Mouse (Mus musculus) heart, embryonic 12.5 days (tissue): Measurements from ENCODE around the gene Ndufb5. TPM values are rescaled to one million over a fixed set of nuclear protein-coding genes. Genes with fewer than 3 reads are reported as not detected.

Experiments used
- ATAC-seq: fragments of 200-750 bp; cut with Nextera tagmentation; 2 replicates; pipeline ENCODE4 v1.8.0; 2017; ENCODE audit warnings: moderate TSS enrichment, moderate library complexity; ENCODE audit not compliant: insufficient number of reproducible peaks, low FRiP score
- H3K27ac ChIP-seq: fragments of 300-500 bp; sonication (generic); 2 replicates; pipeline ENCODE4 v1.5.1; 2016; ENCODE audit warnings: mild to moderate bottlenecking, moderate library complexity; ENCODE audit not compliant: poor library complexity, severe bottlenecking
- H3K27me3 ChIP-seq: fragments of 300-500 bp; sonication (generic); replicated peaks from 2 replicates; pipeline ENCODE4 v1.6.1; 2016; ENCODE audit warnings: mild to moderate bottlenecking, moderate library complexity
- H3K36me3 ChIP-seq: fragments of 300-500 bp; sonication (generic); 2 replicates; pipeline ENCODE4 v1.6.1; 2016; ENCODE audit warnings: mild to moderate bottlenecking, moderate library complexity
- H3K4me1 ChIP-seq: fragments of 300-500 bp; sonication (generic); replicated peaks from 2 replicates; pipeline ENCODE4 v1.6.1; 2016; ENCODE audit warnings: mild to moderate bottlenecking
- H3K4me2 ChIP-seq: fragments of 300-500 bp; sonication (generic); 2 replicates; pipeline ENCODE4 v1.6.1; 2016; ENCODE audit warnings: mild to moderate bottlenecking, moderate library complexity
- H3K4me3 ChIP-seq: fragments of 300-500 bp; sonication (generic); 2 replicates; pipeline ENCODE4 v1.5.1; 2016; ENCODE audit warnings: mild to moderate bottlenecking
- H3K9ac ChIP-seq: fragments of 300-500 bp; sonication (generic); 2 replicates; pipeline ENCODE4 v1.6.1; 2016; ENCODE audit warnings: mild to moderate bottlenecking, moderate library complexity
- H3K9me3 ChIP-seq: fragments of 300-500 bp; sonication (generic); replicated peaks from 2 replicates; pipeline ENCODE4 v1.6.1; 2016; ENCODE audit warnings: mild to moderate bottlenecking, moderate library complexity
- WGBS: fragments of 180-500 bp; shearing (Covaris S2); methylation state at CpG from one replicate; pipeline ENCODE4 v1.1.7; 2016; 5-methylcytosine and 5-hydroxymethylcytosine counted together
- polyA plus RNA-seq: library from polyadenylated mRNA; unstranded; fragments of >200 nt; fragmentation: Nextera tagmentation; extraction: Ambion mirVana; gene quantifications from 2 replicates; pipeline ENCODE4 v1.2.1, GENCODE M21; 2016

The Ndufb5 gene
- polyA plus RNA-seq, 1 experiment from 2014 or later: 468 TPM

DNA sequence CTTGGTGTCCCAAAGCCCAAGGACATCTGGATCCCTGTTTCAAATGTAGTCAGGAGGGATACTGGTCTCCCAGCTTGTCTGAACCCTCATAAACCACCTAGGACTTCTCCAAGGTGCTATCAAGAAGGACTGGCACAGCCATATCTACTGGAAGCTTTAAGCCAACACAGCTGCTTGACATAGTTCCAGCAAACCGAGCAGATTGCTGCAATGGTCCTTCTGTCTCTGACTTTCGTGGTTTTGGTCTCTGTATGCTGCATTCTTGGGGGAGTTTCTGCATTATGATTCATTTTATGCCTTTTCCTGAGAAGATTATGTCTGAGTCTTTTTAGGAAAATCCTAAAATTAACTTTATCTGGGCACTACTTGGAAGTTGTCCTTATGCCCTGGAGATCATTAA lies 34.0 kb downstream of the Ndufb5 start:
- Histone ChIP-seq H3K27me3 (no peaks in the 10 kb centered on the region), H3K4me3 (no peak overlapping the region), H3K4me2 (no peak overlapping the region), H3K27ac (no peak overlapping the region), H3K9me3 (no peaks in the 10 kb centered on the region), H3K9ac (no peak overlapping the region), H3K36me3 (no peaks in the 10 kb centered on the region), H3K4me1 (no peaks in the 10 kb centered on the region)
- WGBS: 76% methylated on average over 2 of the region's 2 CpGs
- no peak for ATAC-seq

Other genes with a start within 250 kb of the Ndufb5 start
- not detected in 2 replicates for gene Kcnmb3, start 244.8 kb upstream of the Ndufb5 start, polyA plus RNA-seq
- gene Zfp639, start 226.7 kb upstream of the Ndufb5 start, polyA plus RNA-seq: 27.2 and 34.1 TPM in 2 replicates
- 71.3 and 85.5 TPM in 2 replicates for gene Mfn1, start 207.5 kb upstream of the Ndufb5 start, polyA plus RNA-seq
- gene Gnb4, start 120.4 kb upstream of the Ndufb5 start, polyA plus RNA-seq: 50.5 and 50.7 TPM in 2 replicates
- gene Actl6a, start 30.7 kb upstream of the Ndufb5 start, polyA plus RNA-seq: 105 and 108 TPM in 2 replicates
- gene Mrpl47, start 615 bp downstream of the Ndufb5 start, polyA plus RNA-seq: 31.8 TPM in 2 replicates
- gene Usp13, start 80.6 kb downstream of the Ndufb5 start, polyA plus RNA-seq: 50.4 and 51.8 TPM in 2 replicates